ENCODE assay signal across 14 mouse cellular contexts in the genomic region with DNA sequence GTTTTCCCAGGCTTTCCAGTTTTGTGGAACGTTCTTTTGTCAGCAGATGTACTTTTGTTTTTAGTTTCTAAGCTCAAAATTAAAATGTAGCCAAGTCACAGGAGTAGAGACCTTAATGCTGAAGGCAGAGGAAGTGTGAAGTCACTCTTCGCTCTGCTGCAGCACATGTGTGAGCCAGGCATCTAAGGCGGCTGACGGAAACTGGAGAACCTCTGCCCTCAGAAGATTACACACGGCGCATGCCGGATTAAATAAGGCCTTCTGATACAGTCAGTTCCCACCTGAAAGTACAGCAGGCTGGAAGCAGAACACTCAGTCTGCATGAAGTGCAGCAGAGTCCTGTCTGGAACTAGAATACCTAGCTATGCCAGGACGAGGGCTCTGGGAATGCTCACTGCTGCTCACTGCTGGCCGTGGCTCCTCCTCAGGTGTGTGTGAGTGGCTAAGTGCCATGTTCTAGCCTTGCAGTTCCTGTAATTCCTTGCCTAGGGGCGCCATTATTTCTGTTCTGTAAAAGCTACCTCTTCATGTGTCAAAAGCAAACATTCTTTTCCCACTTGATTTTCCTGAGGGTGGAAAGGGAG. TPM values are rescaled to one million over a fixed set of nuclear protein-coding genes. Genes with fewer than 3 reads are reported as not detected.
DNase-seq lines count a peak whose midpoint lies in the region; ATAC-seq lines count a peak whose summit lies in the region.
"Had no signal": no experiment of that assay in that cellular context is flagged by ENCODE, and none has a peak within 500 bp of the region (broad histone marks: within the 10 kb centered on the region; RNA-seq: fewer than 3 reads in every experiment).

No protein-coding gene starts in this region.

- no peaks in the 10 kb centered on the region for H3K9me3 ChIP-seq in hindbrain, embryonic 15.5 days
- H3K9me3 ChIP-seq in hindbrain, embryonic 16.5 days (ENCODE audit: control insufficient read depth, low read length) = peaks cover 3% of the 10 kb centered on the region; the same call in 1 of the 2 replicates
- peaks cover 11% of the 10 kb centered on the region; the same call in 1 of the 2 replicates for H3K9me3 ChIP-seq in neural tube, embryonic 13.5 days
- H3K9me3 ChIP-seq in limb, embryonic 15.5 days = no peaks in the 10 kb centered on the region
- H3K9me3 ChIP-seq in neural tube, embryonic 15.5 days (replicated peaks) = no peaks in the 10 kb centered on the region

- 0 out of 2 replicates have a peak, but pooled peaks cover 9% of the 10 kb centered on the region for H3K4me1 ChIP-seq in hindbrain, embryonic 15.5 days (replicated peaks)
- H3K4me1 ChIP-seq in hindbrain, embryonic 16.5 days (ENCODE audit: control insufficient read depth, insufficient read depth, low read depth, low read length) = no peaks in the 10 kb centered on the region
- H3K4me1 ChIP-seq in neural tube, embryonic 13.5 days (replicated peaks) = peaks cover 6% of the 10 kb centered on the region; the same call in 1 of the 2 replicates
- H3K4me1 ChIP-seq in limb, embryonic 15.5 days = peaks cover 14% of the 10 kb centered on the region
- peaks cover 6% of the 10 kb centered on the region; the same call in 1 of the 2 replicates for H3K4me1 ChIP-seq in neural tube, embryonic 15.5 days

- no peaks in the 10 kb centered on the region for H3K27me3 ChIP-seq in hindbrain, embryonic 15.5 days
- H3K27me3 ChIP-seq in hindbrain, embryonic 16.5 days (replicated peaks; ENCODE audit: control insufficient read depth, insufficient read depth, low read length) = no peaks in the 10 kb centered on the region
- H3K27me3 ChIP-seq in neural tube, embryonic 13.5 days = no peaks in the 10 kb centered on the region
- H3K27me3 ChIP-seq in limb, embryonic 15.5 days = no peaks in the 10 kb centered on the region
- H3K27me3 ChIP-seq in neural tube, embryonic 15.5 days (replicated peaks) = no peaks in the 10 kb centered on the region

- DNase-seq in neural tube, embryonic 10.5 days (ENCODE audit: extremely low spot score, low spot score) = no peak
- no peak for DNase-seq in natural killer cell, adult 2 months (ENCODE audit: low spot score in 2 of 2)
- no peak for DNase-seq in ovary, adult 18-20 months (ENCODE audit: low spot score)
- DNase-seq: adrenal gland, postnatal 25 days; cerebellum, adult 11-12 months; heart, adult 2 months; heart, postnatal 36 days; spleen, adult 18-20 months had no signal

- H3K27ac ChIP-seq in hindbrain, embryonic 15.5 days (replicated peaks) = peak overlapping the region; percentile 6; the same call in 1 of the 2 replicates
- H3K27ac ChIP-seq in hindbrain, embryonic 16.5 days (ENCODE audit: low read depth, low read length) = no peak overlapping the region
- 0 out of 2 replicates have a peak overlapping the region, but pooled peaks have one; percentile 5 for H3K27ac ChIP-seq in neural tube, embryonic 13.5 days (replicated peaks)
- peak overlapping the region; percentile 58; the same call in 1 of the 2 replicates for H3K27ac ChIP-seq in limb, embryonic 15.5 days
- peak overlapping the region; percentile 23; the same call in 1 of the 2 replicates for H3K27ac ChIP-seq in neural tube, embryonic 15.5 days (replicated peaks)
- H3K27ac ChIP-seq: heart, adult 2 months; liver, embryonic 14.5 days had no signal

- WGBS in hindbrain, embryonic 15.5 days = 74% methylated on average over 10 of the region's 10 CpGs
- WGBS in hindbrain, embryonic 16.5 days = 73% methylated on average over 10 of the region's 10 CpGs
- WGBS in neural tube, embryonic 13.5 days = 86% methylated on average over 10 of the region's 10 CpGs
- 33% methylated on average over 10 of the region's 10 CpGs for WGBS in limb, embryonic 15.5 days
- WGBS in neural tube, embryonic 15.5 days = 74% methylated on average over 10 of the region's 10 CpGs

- no peak overlapping the region for H3K4me3 ChIP-seq in hindbrain, embryonic 15.5 days
- no peak overlapping the region for H3K4me3 ChIP-seq in hindbrain, embryonic 16.5 days (ENCODE audit: low read length)
- no peak overlapping the region for H3K4me3 ChIP-seq in neural tube, embryonic 13.5 days
- H3K4me3 ChIP-seq in limb, embryonic 15.5 days = no peak overlapping the region
- H3K4me3 ChIP-seq in neural tube, embryonic 15.5 days (replicated peaks) = no peak overlapping the region
- H3K4me3 ChIP-seq: heart, adult 2 months had no signal

- H3K36me3 ChIP-seq in hindbrain, embryonic 15.5 days = peaks cover 20% of the 10 kb centered on the region
- H3K36me3 ChIP-seq in hindbrain, embryonic 16.5 days (ENCODE audit: control insufficient read depth, insufficient read depth, low read length) = peaks cover 19% of the 10 kb centered on the region
- H3K36me3 ChIP-seq in neural tube, embryonic 13.5 days = peaks cover 30% of the 10 kb centered on the region
- H3K36me3 ChIP-seq in limb, embryonic 15.5 days = peaks cover 27% of the 10 kb centered on the region
- peaks cover 16% of the 10 kb centered on the region for H3K36me3 ChIP-seq in neural tube, embryonic 15.5 days

- H3K9ac ChIP-seq in hindbrain, embryonic 15.5 days = no peak overlapping the region
- no peak overlapping the region for H3K9ac ChIP-seq in hindbrain, embryonic 16.5 days (ENCODE audit: low read depth, low read length)
- no peak overlapping the region for H3K9ac ChIP-seq in neural tube, embryonic 13.5 days
- no peak overlapping the region for H3K9ac ChIP-seq in limb, embryonic 15.5 days
- H3K9ac ChIP-seq in neural tube, embryonic 15.5 days (replicated peaks) = no peak overlapping the region
- H3K9ac ChIP-seq: liver, embryonic 14.5 days had no signal

- no peak overlapping the region for H3K4me2 ChIP-seq in hindbrain, embryonic 15.5 days
- H3K4me2 ChIP-seq in hindbrain, embryonic 16.5 days (ENCODE audit: low read length) = no peak overlapping the region
- no peak overlapping the region for H3K4me2 ChIP-seq in neural tube, embryonic 13.5 days
- no peak overlapping the region for H3K4me2 ChIP-seq in limb, embryonic 15.5 days
- no peak overlapping the region for H3K4me2 ChIP-seq in neural tube, embryonic 15.5 days

- ATAC-seq in hindbrain, embryonic 15.5 days (ENCODE audit: low FRiP score, low read depth) = no peak
- no peak for ATAC-seq in hindbrain, embryonic 16.5 days
- no peak for ATAC-seq in neural tube, embryonic 13.5 days (ENCODE audit: low read depth)
- ATAC-seq in limb, embryonic 15.5 days (ENCODE audit: insufficient number of reproducible peaks, low FRiP score, low TSS enrichment, low read depth) = peak; percentile 61; the same call in 1 of the 2 replicates
- ATAC-seq in neural tube, embryonic 15.5 days (ENCODE audit: low FRiP score) = no peak

RNA-seq across cellular contexts. Expression of a gene that starts 41.0 kb away (rescaled TPM):
- not detected in 2 replicates for polyA plus RNA-seq in hindbrain, embryonic 15.5 days (2015; fragmentation: Nextera tagmentation; extraction: Ambion mirVana)
- 0.19 TPM in 1 of 2 replicates, not detected in the other for polyA plus RNA-seq in hindbrain, embryonic 16.5 days (2015; fragmentation: Nextera tagmentation; extraction: Ambion mirVana)
- not detected in 2 replicates for polyA plus RNA-seq in neural tube, embryonic 13.5 days (2015; fragmentation: Nextera tagmentation; extraction: Ambion mirVana)
- polyA plus RNA-seq in limb, embryonic 15.5 days (2015; fragmentation: Nextera tagmentation; extraction: Ambion mirVana) = not detected in 2 replicates
- polyA plus RNA-seq in neural tube, embryonic 15.5 days (2015; fragmentation: Nextera tagmentation; extraction: Ambion mirVana) = not detected in 2 replicates
- polyA plus RNA-seq: heart, adult 2 months; liver, embryonic 14.5 days had no signal

RNA-seq across cellular contexts. Expression of a gene that starts 45.6 kb away (rescaled TPM):
- polyA plus RNA-seq in hindbrain, embryonic 15.5 days (2015; fragmentation: Nextera tagmentation; extraction: Ambion mirVana) = 30.9 and 32.0 TPM in 2 replicates
- polyA plus RNA-seq in hindbrain, embryonic 16.5 days (2015; fragmentation: Nextera tagmentation; extraction: Ambion mirVana) = 39.0 and 59.0 TPM in 2 replicates
- 5.1 and 5.3 TPM in 2 replicates for polyA plus RNA-seq in neural tube, embryonic 13.5 days (2015; fragmentation: Nextera tagmentation; extraction: Ambion mirVana)
- polyA plus RNA-seq in limb, embryonic 15.5 days (2015; fragmentation: Nextera tagmentation; extraction: Ambion mirVana) = 1.0 and 1.2 TPM in 2 replicates
- 45.9 and 50.2 TPM in 2 replicates for polyA plus RNA-seq in neural tube, embryonic 15.5 days (2015; fragmentation: Nextera tagmentation; extraction: Ambion mirVana)
- polyA plus RNA-seq: heart, adult 2 months had no signal

RNA-seq across cellular contexts. Expression of a gene that starts 59.1 kb away (rescaled TPM):
- 18.6 and 18.7 TPM in 2 replicates for polyA plus RNA-seq in hindbrain, embryonic 15.5 days (2015; fragmentation: Nextera tagmentation; extraction: Ambion mirVana)
- polyA plus RNA-seq in hindbrain, embryonic 16.5 days (2015; fragmentation: Nextera tagmentation; extraction: Ambion mirVana) = 15.9 and 17.5 TPM in 2 replicates
- 15.9 and 17.5 TPM in 2 replicates for polyA plus RNA-seq in neural tube, embryonic 13.5 days (2015; fragmentation: Nextera tagmentation; extraction: Ambion mirVana)
- polyA plus RNA-seq in limb, embryonic 15.5 days (2015; fragmentation: Nextera tagmentation; extraction: Ambion mirVana) = 9.0 and 11.5 TPM in 2 replicates
- 16.9 and 19.0 TPM in 2 replicates for polyA plus RNA-seq in neural tube, embryonic 15.5 days (2015; fragmentation: Nextera tagmentation; extraction: Ambion mirVana)
